Mouse (Mus musculus): Measurements from ENCODE around the gene Nlrc4. TPM values are rescaled to one million over a fixed set of nuclear protein-coding genes. Genes with fewer than 3 reads are reported as not detected.

Nlrc4 gene
- polyA plus RNA-seq, 1 experiment, result 0.55 TPM

DNA sequence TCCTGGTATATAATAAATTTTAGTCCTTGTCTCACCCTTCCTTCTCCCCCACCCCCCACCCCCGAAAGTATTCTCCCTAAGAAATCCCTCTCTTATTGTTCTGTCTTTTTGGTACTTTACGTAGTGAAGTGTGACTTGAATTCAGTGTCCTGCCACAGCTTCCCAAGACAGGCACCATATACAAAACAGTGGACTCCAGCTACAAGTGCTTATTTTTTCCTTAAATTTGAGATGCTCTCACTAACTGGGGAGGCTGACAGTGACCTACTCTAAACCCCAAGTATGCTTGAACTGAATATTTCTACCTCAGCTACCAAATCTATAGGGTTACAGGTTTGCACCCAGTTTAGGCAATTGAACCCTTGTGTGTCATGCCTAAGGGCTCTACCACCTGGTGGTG is 64.6 kb downstream of the Nlrc4 start:
- no peak for TF ChIP-seq POLR2A (IDR thresholded peaks at IDR 0.05; ENCODE audit: insufficient read depth, low read length)
- H3K4me1 ChIP-seq (ENCODE audit: control insufficient read depth, insufficient read depth, low read length), result no peaks in the 10 kb centered on the region
- no peaks in the 10 kb centered on the region for H3K9me3 ChIP-seq (replicated peaks; ENCODE audit: control insufficient read depth, insufficient read depth, low read length, poor library complexity, severe bottlenecking)
- H3K27ac ChIP-seq (ENCODE audit: insufficient read depth, low read length), result no peak overlapping the region
- H3K4me3 ChIP-seq (ENCODE audit: low read depth, low read length), result no peak overlapping the region
- no peaks in the 10 kb centered on the region for H3K36me3 ChIP-seq (ENCODE audit: control insufficient read depth, insufficient read depth, low read length, poor library complexity, severe bottlenecking)
- H3K27me3 ChIP-seq (ENCODE audit: control insufficient read depth, insufficient read depth, low read length, poor library complexity, severe bottlenecking), result no peaks in the 10 kb centered on the region
- no peak overlapping the region for H3K9ac ChIP-seq (ENCODE audit: low read depth, poor library complexity, severe bottlenecking)

DNA sequence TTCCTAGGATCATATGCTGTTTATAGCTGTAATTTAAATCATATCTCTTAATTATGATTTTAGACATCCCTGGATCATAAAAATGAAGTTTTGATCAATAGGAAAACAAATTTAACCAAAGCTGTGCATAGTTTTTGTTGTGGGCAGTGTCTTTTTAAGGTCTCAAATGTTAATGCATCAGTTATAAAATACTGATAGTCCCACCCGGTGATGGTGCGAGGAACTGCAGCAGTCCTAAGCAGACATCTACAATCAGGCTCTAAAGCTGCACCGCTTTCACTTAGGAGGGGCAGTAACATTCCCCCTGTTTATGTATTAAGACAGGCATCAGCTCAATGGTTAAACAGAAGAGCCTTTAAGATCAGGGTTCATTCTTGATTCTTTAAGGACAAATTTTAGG is 69.1 kb downstream of the Nlrc4 start:
- H3K9me3 ChIP-seq (replicated peaks; ENCODE audit: control insufficient read depth, insufficient read depth, low read length, poor library complexity, severe bottlenecking), result no peaks in the 10 kb centered on the region
- no peak for TF ChIP-seq CTCF (IDR thresholded peaks at IDR 0.05; ENCODE audit: low read depth, low read length)
- TF ChIP-seq EP300 (IDR thresholded peaks at IDR 0.05; ENCODE audit: insufficient read depth, low read depth, low read length), result no peak
- TF ChIP-seq POLR2A (IDR thresholded peaks at IDR 0.05; ENCODE audit: insufficient read depth, low read length), result no peak
- H3K36me3 ChIP-seq (ENCODE audit: control insufficient read depth, insufficient read depth, low read length, poor library complexity, severe bottlenecking), result peaks cover 8% of the 10 kb centered on the region; the same call in 1 of the 2 replicates
- H3K4me1 ChIP-seq (ENCODE audit: control insufficient read depth, insufficient read depth, low read length), result no peaks in the 10 kb centered on the region
- H3K4me3 ChIP-seq (ENCODE audit: low read depth, low read length), result no peak overlapping the region
- H3K27ac ChIP-seq (ENCODE audit: insufficient read depth, low read length), result no peak overlapping the region
- H3K27me3 ChIP-seq (ENCODE audit: control insufficient read depth, insufficient read depth, low read length, poor library complexity, severe bottlenecking), result no peaks in the 10 kb centered on the region
- H3K9ac ChIP-seq (ENCODE audit: low read depth, poor library complexity, severe bottlenecking), result no peak overlapping the region

DNA sequence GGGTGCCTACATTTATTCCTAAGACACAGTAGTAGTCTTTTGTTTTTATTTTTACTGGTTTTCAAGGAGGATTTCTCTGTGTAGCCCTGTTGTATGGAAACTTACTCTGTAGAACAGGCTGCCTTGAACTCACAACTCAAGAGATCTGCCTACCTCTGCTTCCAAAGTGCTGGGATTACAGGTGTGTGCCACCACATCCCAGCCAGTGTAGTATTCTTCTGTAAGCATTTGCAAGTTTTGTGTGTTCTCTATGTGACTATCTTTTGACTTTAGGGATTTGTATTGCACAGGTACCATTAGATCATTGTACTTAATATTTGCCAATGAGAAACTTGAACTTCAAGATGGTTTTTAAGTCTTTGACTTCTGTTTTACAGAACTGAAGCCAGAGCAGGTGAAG is 72.3 kb downstream of the Nlrc4 start:
- Histone ChIP-seq H3K4me1 (ENCODE audit: control insufficient read depth, insufficient read depth, low read length) (no peaks in the 10 kb centered on the region), H3K36me3 (ENCODE audit: control insufficient read depth, insufficient read depth, low read length, poor library complexity, severe bottlenecking) (peaks cover 12% of the 10 kb centered on the region), H3K27me3 (ENCODE audit: control insufficient read depth, insufficient read depth, low read length, poor library complexity, severe bottlenecking) (no peaks in the 10 kb centered on the region), H3K27ac (ENCODE audit: insufficient read depth, low read length) (no peak overlapping the region), H3K4me3 (ENCODE audit: low read depth, low read length) (no peak overlapping the region), H3K9me3 (replicated peaks; ENCODE audit: control insufficient read depth, insufficient read depth, low read length, poor library complexity, severe bottlenecking) (no peaks in the 10 kb centered on the region), H3K9ac (ENCODE audit: low read depth, poor library complexity, severe bottlenecking) (no peak overlapping the region)
- TF ChIP-seq CTCF (IDR thresholded peaks at IDR 0.05; ENCODE audit: low read depth, low read length) (no peak), EP300 (IDR thresholded peaks at IDR 0.05; ENCODE audit: insufficient read depth, low read depth, low read length) (no peak), POLR2A (IDR thresholded peaks at IDR 0.05; ENCODE audit: insufficient read depth, low read length) (no peak)

DNA sequence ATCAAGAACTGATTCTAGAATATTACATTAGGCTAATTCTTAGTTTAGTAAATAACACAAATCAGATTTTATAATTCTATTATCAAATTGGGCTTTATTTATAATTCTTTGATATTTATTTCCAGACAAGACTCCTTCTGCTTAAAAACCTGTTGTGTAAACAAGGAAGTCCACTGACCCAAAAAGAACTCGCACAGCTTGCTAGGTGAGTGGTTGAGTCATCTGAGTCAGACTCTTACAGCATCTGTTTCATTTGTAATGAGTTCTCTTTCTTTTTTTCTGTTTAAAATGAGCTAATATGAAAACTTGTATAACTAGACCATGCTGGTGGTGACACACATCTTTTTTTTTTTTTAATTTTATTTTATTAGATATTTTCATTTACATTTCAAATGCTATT is 82.0 kb downstream of the Nlrc4 start:
- no peak for TF ChIP-seq CTCF (IDR thresholded peaks at IDR 0.05; ENCODE audit: low read depth, low read length)
- no peak for TF ChIP-seq EP300 (IDR thresholded peaks at IDR 0.05; ENCODE audit: insufficient read depth, low read depth, low read length)
- no peak for TF ChIP-seq POLR2A (IDR thresholded peaks at IDR 0.05; ENCODE audit: insufficient read depth, low read length)
- Histone ChIP-seq H3K27ac (ENCODE audit: insufficient read depth, low read length) (no peak overlapping the region), H3K27me3 (ENCODE audit: control insufficient read depth, insufficient read depth, low read length, poor library complexity, severe bottlenecking) (no peaks in the 10 kb centered on the region), H3K4me3 (ENCODE audit: low read depth, low read length) (no peak overlapping the region), H3K9ac (ENCODE audit: low read depth, poor library complexity, severe bottlenecking) (no peak overlapping the region), H3K4me1 (ENCODE audit: control insufficient read depth, insufficient read depth, low read length) (no peaks in the 10 kb centered on the region), H3K9me3 (replicated peaks; ENCODE audit: control insufficient read depth, insufficient read depth, low read length, poor library complexity, severe bottlenecking) (no peaks in the 10 kb centered on the region), H3K36me3 (ENCODE audit: control insufficient read depth, insufficient read depth, low read length, poor library complexity, severe bottlenecking) (peaks cover 9% of the 10 kb centered on the region)

Other genes with a start within 250 kb of the Nlrc4 start
- gene Memo1, start 163.6 kb downstream of the Nlrc4 start, polyA plus RNA-seq (2011; ENCODE audit: insufficient read depth, insufficient read length, low read depth, missing spikeins), result 72.7 and 74.6 TPM in 2 replicates
- 244 and 257 TPM in 2 replicates for gene Dpy30, start 135.2 kb downstream of the Nlrc4 start, polyA plus RNA-seq (2011; ENCODE audit: insufficient read depth, insufficient read length, low read depth, missing spikeins)
- 30.1 and 30.6 TPM in 2 replicates for gene Spast, start 120.2 kb downstream of the Nlrc4 start, polyA plus RNA-seq (2011; ENCODE audit: insufficient read depth, insufficient read length, low read depth, missing spikeins)
- gene Slc30a6, start 63.5 kb downstream of the Nlrc4 start, polyA plus RNA-seq (2011; ENCODE audit: insufficient read depth, insufficient read length, low read depth, missing spikeins), result 40.0 and 48.1 TPM in 2 replicates
- 82.5 and 128 TPM in 2 replicates for gene Yipf4, start 30.4 kb upstream of the Nlrc4 start, polyA plus RNA-seq (2011; ENCODE audit: insufficient read depth, insufficient read length, low read depth, missing spikeins)
- 123 and 132 TPM in 2 replicates for gene Birc6, start 69.2 kb upstream of the Nlrc4 start, polyA plus RNA-seq (2011; ENCODE audit: insufficient read depth, insufficient read length, low read depth, missing spikeins)

All from ES-Bruce4 (cell line).